Mouse (Mus musculus) cerebellum, adult 2 months (tissue): ENCODE data around the gene Aldh3a2.

Source experiments
- CTCF ChIP-seq: fragments of 200-500 bp; IDR thresholded peaks from 2 replicates; pipeline ENCODE4 v1.5.1; 2011; ENCODE audit warnings: low read depth, mild to moderate bottlenecking, control low read depth, low read length, moderate library complexity, borderline replicate concordance; ENCODE audit not compliant: insufficient read depth
- POLR2A ChIP-seq: fragments of 200-500 bp; IDR thresholded peaks from 2 replicates; pipeline ENCODE4 v1.6.1; 2011; ENCODE audit warnings: low read length, control low read depth, borderline replicate concordance; ENCODE audit not compliant: insufficient read depth

DNA sequence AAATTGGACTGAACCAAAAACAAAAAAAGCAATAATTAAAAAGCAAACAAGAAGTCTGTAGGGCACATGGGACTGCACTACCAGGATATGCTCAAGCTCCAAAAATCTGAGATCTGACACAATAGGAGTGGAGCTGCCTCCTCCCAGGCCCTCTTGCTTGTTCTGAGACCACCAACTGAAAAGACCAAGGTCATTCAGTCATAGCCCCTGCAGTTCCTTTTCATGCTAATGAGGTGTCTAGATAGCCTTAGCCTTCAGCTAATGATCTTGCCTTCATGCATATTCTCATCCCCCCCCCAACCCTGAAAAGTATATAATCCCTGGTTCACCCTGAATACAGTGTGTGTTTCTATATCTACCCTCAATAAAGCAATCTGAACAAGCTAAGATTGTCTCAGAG lies 85.6 kb downstream of the Aldh3a2 start:
- TF ChIP-seq CTCF, result no peak
- TF ChIP-seq POLR2A, result no peak
